Mouse (Mus musculus) G1E (cell line): ENCODE results near the gene Nhlrc1. TPM values are rescaled to one million over a fixed set of nuclear protein-coding genes. Genes with fewer than 3 reads are reported as not detected.

Experiments
- ATAC-seq: 2 replicates; pipeline ENCODE4 v1.8.0; 2016; ENCODE audit warnings: mild to moderate bottlenecking; ENCODE audit not compliant: insufficient number of reproducible peaks, poor library complexity, low FRiP score, severe bottlenecking; ENCODE audit errors: extremely low read depth
- DNase-seq: peaks from one replicate; pipeline ENCODE4 v3.0.0; 2012; ENCODE audit warnings: low spot score
- H3K27me3 ChIP-seq: 2 replicates; pipeline ENCODE4 v1.6.1; 2012; ENCODE audit warnings: mild to moderate bottlenecking, low read length, inconsistent platforms; ENCODE audit not compliant: insufficient read depth
- H3K36me3 ChIP-seq: replicated peaks from 2 replicates; pipeline ENCODE3; 2012; ENCODE audit warnings: mild to moderate bottlenecking, inconsistent platforms
- H3K4me1 ChIP-seq: 2 replicates; pipeline ENCODE4 v1.6.1; 2012; ENCODE audit warnings: low read depth, low read length, inconsistent platforms, mixed read lengths; ENCODE audit not compliant: insufficient read depth
- H3K4me3 ChIP-seq: 2 replicates; pipeline ENCODE4 v1.5.1; 2012; ENCODE audit warnings: low read depth, mild to moderate bottlenecking, inconsistent platforms, low read length, moderate library complexity, mixed read lengths
- H3K9me3 ChIP-seq: replicated peaks from 2 replicates; pipeline ENCODE4 v1.6.1; 2012; ENCODE audit warnings: inconsistent platforms
- CTCF ChIP-seq: IDR thresholded peaks from 2 replicates; pipeline ENCODE4 v1.5.1; 2012; ENCODE audit warnings: low read depth, low read length, inconsistent platforms, mixed read lengths
- GATA1 ChIP-seq: IDR thresholded peaks from 2 replicates; pipeline ENCODE4 v1.6.1; 2012; ENCODE audit warnings: borderline replicate concordance, low read length, inconsistent platforms, mixed read lengths
- GATA2 ChIP-seq: IDR thresholded peaks from 2 replicates; pipeline ENCODE4 v1.6.1; 2012; ENCODE audit warnings: low read depth, low read length, inconsistent platforms, borderline replicate concordance
- POLR2AphosphoS5 ChIP-seq: IDR thresholded peaks from 2 replicates; pipeline ENCODE4 v1.6.1; 2012; ENCODE audit warnings: low read depth, low read length, inconsistent platforms; ENCODE audit not compliant: insufficient replicate concordance
- TAL1 ChIP-seq: conservative IDR thresholded peaks from 2 replicates; pipeline ENCODE4 v1.6.1; 2012; ENCODE audit warnings: low read depth, low read length, inconsistent platforms, mixed read lengths
- polyA plus RNA-seq: library from polyadenylated mRNA; stranded (reverse); fragments of >175 nt; gene quantifications from 2 replicates; pipeline ENCODE4 v1.2.3, GENCODE M21; 2012
- total RNA-seq, 2 experiments: library from RNA; stranded (forward) in 1 of 2; stranded (reverse) in 1 of 2; fragments of 200-1000 nt in 1 of 2; fragments of >200 nt in 1 of 2; fragmentation: Nextera tagmentation in 1 of 2; gene quantifications; 2 replicates each; pipeline ENCODE4 v1.2.3; 2014 to 2017

The Nhlrc1 gene
- total RNA-seq (2014; fragmentation: Nextera tagmentation) (not detected in 2 replicates), total RNA-seq (2017) (0.05 TPM in 1 of 2 replicates, not detected in the other), polyA plus RNA-seq (not detected in 2 replicates)

- H3K4me3 ChIP-seq: no peak within 1 kb of the TSS
- no peak for TF ChIP-seq GATA1
- no peak for TF ChIP-seq GATA2
- no peak for ATAC-seq
- no peaks in the 10 kb centered on the region for H3K4me1 ChIP-seq
- H3K27me3 ChIP-seq: peaks cover 5% of the 10 kb centered on the region; the same call in 1 of the 2 replicates
- H3K36me3 ChIP-seq: no peaks in the 10 kb centered on the region
- H3K9me3 ChIP-seq: no peaks in the 10 kb centered on the region; the same call in 1 of the 2 replicates
- no peak for DNase-seq
These were observed at the start of gene Nhlrc1 for GRCm38 (mm10) chr13:47014334-47015194. TSS of gene Nhlrc1 (minus strand) at chr13:47014850.

- no peaks in the 10 kb centered on the region for H3K4me1 ChIP-seq
- H3K4me3 ChIP-seq: no peak overlapping the region
- H3K36me3 ChIP-seq: peaks cover 78% of the 10 kb centered on the region
- no peak for DNase-seq
- no peaks in the 10 kb centered on the region for H3K27me3 ChIP-seq
- no peak for ATAC-seq
- TF ChIP-seq GATA2 (no peak), CTCF (no peak), POLR2AphosphoS5 (no peak), TAL1 (no peak), GATA1 (no peak)
- no peaks in the 10 kb centered on the region for H3K9me3 ChIP-seq
These were observed 49.5 kb upstream of the Nhlrc1 start for GRCm38 (mm10) chr13:47063985-47064760.

DNA sequence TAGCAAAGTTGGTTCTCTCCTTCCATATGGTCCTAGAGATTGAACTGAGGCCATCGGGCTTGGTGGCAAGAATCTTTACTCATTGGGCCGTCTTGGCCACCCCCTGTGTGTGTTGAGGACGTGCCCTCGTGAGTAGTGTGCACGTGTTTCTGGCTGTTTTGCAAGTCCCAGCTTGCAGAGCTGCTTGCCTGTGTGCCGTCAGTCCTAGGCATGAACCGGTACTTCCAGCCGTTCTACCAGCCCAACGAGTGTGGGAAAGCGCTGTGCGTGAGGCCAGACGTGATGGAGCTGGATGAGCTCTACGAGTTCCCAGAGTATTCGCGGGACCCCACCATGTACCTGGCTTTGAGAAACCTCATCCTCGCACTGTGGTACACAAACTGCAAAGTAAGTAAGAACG lies 48.1 kb upstream of the Nhlrc1 start:
- Histone ChIP-seq H3K27me3 (no peaks in the 10 kb centered on the region), H3K36me3 (peaks cover 79% of the 10 kb centered on the region), H3K4me3 (no peak overlapping the region), H3K4me1 (no peaks in the 10 kb centered on the region), H3K9me3 (no peaks in the 10 kb centered on the region)
- no peak for DNase-seq
- no peak for TF ChIP-seq GATA2
- TF ChIP-seq GATA1: no peak
- no peak for TF ChIP-seq CTCF
- no peak for TF ChIP-seq TAL1
- TF ChIP-seq POLR2AphosphoS5: no peak
- no peak for ATAC-seq

GRCm38 (mm10) chr13:47056781-47057180 lies 42.1 kb upstream of the Nhlrc1 start:
- no peak for ATAC-seq
- no peak for DNase-seq

GRCm38 (mm10) chr13:47056126-47056525 lies 41.5 kb upstream of the Nhlrc1 start:
- no peak for ATAC-seq
- H3K4me3 ChIP-seq: no peak overlapping the region
- TF ChIP-seq CTCF (no peak), POLR2AphosphoS5 (no peak), GATA1 (no peak), TAL1 (no peak), GATA2 (no peak)

More at GRCm38 (mm10) chr13:47056781-47057180, 42.1 kb upstream of the Nhlrc1 start:
- Histone ChIP-seq H3K36me3 (peaks cover 74% of the 10 kb centered on the region), H3K4me3 (no peak overlapping the region), H3K4me1 (no peaks in the 10 kb centered on the region), H3K9me3 (no peaks in the 10 kb centered on the region), H3K27me3 (no peaks in the 10 kb centered on the region)
- TF ChIP-seq GATA1 (no peak), CTCF (no peak), GATA2 (no peak), TAL1 (no peak), POLR2AphosphoS5 (no peak)

GRCm38 (mm10) chr13:47053971-47054370 lies 39.3 kb upstream of the Nhlrc1 start:
- DNase-seq (no peak), ATAC-seq (no peak)
- Histone ChIP-seq H3K36me3 (peaks cover 77% of the 10 kb centered on the region), H3K4me3 (no peak overlapping the region), H3K4me1 (no peaks in the 10 kb centered on the region), H3K9me3 (no peaks in the 10 kb centered on the region), H3K27me3 (no peaks in the 10 kb centered on the region)
- TF ChIP-seq TAL1 (no peak), GATA1 (no peak), POLR2AphosphoS5 (no peak), GATA2 (no peak), CTCF (no peak)

More at GRCm38 (mm10) chr13:47056126-47056525, 41.5 kb upstream of the Nhlrc1 start:
- H3K9me3 ChIP-seq: no peaks in the 10 kb centered on the region
- peaks cover 76% of the 10 kb centered on the region for H3K36me3 ChIP-seq
- no peaks in the 10 kb centered on the region for H3K4me1 ChIP-seq
- DNase-seq: no peak
- no peaks in the 10 kb centered on the region for H3K27me3 ChIP-seq
